Mouse (Mus musculus) ZHBTc4 (cell line): ENCODE results near the gene Gm15557.
"Not testable (repeated sequence)": the region's sequence is repeated elsewhere in the genome, so short reads cannot be mapped to it uniquely, and the experiment has no call there.

Experiments
- DNase-seq: peaks from one replicate; pipeline ENCODE4 v3.0.0-alpha.2; 2011; ENCODE audit warnings: low read depth, low spot score

Gene Gm15557

GRCm38 (mm10) chr2:155940681-155941080, at the start of gene Gm15557:
Gm15557 (plus strand) TSS chr2:155940728.
- DNase-seq: no peak

DNA sequence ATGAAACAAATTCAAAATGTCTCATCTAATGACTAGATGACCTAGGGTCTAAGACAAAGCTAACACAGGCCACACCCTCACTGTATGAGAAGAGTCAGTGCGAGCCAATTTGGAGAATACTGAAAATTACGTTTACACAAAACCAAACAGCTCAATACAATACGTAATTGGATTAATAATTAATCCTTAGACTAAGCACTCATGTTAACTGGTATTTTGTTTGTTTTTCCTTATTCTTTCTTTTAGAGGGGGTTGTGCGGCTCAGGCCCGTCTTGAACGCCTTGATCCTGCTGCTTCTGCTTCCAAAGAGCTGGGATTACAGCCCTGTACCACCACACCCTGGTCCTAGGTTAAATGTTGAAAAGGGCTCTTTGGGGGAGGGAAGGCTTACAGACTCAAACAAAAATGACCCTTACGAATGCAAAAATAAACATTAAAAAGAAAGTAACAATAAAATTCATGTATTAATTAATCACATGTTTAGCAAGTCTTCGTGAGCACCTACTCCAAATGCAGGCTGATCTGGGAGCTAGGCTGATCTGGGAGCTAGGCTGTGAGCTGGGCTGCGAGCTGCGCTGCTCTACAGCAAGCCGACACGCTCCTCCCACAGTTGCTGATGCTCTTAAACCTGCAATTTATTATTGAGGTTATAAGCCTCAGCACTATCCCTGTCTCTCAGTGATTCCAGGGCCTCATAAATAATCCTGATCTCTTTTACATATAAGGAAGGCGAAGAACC, 46.1 kb upstream of the Gm15557 start:
- no peak for DNase-seq

DNA sequence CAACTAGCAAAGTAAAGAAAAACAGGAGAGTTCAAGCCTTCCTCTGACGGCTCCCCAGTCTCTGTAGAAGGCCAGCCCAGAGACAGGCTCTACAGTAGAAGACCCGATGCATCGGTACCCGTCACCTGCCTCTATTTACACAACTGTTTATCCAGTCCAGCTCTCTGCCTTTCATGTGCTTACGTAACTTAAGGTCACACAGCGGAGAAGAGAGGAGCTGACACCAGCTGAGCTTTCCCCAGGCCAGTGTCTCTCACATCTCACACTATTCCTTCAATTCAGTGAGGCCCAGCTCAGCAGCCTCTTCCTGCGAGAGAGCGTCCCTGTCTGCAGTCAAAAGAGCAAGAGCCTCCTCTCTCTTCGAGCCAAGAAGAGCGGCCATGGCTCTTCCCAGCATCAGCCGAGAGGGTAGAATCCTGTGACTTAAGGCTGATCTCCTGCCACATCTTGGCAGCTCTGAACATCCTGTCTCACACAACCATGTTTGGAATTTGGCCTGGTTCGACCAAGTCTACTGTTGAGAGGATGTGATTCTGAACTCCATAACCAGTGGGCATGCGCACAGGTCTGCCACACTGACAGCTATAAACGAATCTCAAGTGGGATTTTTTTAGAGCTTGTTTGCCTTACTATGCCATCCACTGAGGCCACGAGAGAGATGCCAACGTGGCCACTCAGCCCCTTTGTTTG, 45.3 kb upstream of the Gm15557 start:
- no peak for DNase-seq

DNA sequence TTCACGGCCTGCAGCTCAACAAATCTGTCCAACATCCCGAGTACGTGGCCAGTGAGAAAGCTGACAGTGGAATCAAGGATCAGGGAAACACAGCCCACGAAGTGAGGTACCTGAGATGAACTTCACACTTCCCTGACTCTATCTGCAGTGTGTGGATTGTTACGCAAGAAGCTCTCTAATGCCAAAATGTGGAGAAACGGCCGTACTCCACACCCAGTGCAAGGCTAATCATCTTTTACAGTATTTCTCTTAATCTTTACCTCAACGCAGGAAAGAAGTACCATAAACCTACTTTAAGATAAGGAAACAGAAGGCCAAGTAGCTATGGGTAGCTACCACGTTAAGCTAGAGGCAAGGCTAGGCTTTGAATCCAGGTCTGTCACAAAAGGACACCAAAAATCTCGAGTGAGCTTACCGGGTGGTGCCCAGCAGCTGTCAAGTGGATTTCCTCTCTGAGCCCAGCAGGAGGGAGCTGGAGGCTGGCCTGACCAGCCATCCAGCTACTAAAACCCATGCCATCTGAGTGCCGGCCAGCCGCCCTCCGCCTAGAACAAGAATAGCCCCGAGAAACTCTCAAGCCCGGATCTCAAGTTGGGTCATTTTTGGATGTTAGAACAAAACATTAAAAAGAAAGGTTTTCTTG, 37.4 kb upstream of the Gm15557 start:
- DNase-seq: no peak

DNA sequence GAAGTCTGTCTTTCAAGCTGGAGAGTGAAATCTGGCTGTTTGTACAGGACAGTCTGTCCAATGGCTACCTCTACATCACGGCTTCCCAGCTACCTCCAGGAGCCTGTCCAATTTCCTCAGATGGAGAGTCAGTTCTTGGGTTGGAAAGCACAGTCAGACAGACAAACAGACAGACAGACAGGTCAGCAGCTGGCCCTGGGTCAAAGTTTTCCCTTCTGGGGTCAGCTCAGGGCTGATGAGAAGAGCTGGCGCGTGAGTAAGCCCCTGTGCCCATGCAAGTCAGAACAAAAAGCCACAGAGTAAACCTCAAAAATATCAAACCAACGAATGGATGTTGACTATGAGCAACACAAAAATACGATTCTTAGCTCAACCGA, 36.9 kb upstream of the Gm15557 start:
- DNase-seq: no peak

DNA sequence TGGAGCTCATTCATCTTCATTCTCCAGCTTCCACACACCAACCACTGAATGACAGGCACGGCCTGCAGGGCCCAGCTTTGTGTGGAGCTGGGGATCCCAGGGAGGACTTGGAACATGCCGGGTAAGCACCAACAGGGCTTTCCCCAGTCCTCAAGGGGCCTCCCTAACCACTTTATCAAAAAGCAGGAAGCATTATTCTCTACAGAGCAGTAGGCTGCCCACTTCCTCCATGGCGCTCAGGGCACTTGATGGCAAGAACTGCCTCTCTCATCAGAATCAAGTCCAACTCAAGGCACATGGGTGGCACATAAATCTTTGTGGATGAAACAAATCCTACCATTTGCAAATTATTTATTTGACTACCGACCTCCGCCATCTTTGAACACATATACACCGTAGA, 25.8 kb upstream of the Gm15557 start:
- no peak for DNase-seq

DNA sequence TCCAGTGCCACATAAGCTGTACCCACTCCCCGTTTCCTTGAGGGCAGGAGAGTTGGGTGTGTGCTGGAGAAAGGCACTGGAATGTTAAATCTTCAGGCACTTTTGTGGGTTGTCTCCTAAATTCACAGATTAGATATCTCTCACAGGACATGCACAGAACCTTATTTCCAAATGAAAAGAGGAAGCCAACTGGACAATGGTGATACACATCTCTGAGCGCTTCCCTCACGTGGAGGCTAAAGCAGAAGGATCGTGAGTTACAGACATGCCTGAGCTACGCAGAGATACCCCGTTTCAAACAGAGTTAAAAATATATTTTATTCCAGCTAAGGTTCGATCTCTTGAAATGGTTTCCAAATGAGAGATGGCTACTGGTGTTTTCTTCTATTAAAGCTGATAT, 17.4 kb upstream of the Gm15557 start:
- DNase-seq: no peak

- DNase-seq: not testable (repeated sequence)
Measured at GRCm38 (mm10) chr2:155925213-155925612, 15.3 kb upstream of the Gm15557 start.

DNA sequence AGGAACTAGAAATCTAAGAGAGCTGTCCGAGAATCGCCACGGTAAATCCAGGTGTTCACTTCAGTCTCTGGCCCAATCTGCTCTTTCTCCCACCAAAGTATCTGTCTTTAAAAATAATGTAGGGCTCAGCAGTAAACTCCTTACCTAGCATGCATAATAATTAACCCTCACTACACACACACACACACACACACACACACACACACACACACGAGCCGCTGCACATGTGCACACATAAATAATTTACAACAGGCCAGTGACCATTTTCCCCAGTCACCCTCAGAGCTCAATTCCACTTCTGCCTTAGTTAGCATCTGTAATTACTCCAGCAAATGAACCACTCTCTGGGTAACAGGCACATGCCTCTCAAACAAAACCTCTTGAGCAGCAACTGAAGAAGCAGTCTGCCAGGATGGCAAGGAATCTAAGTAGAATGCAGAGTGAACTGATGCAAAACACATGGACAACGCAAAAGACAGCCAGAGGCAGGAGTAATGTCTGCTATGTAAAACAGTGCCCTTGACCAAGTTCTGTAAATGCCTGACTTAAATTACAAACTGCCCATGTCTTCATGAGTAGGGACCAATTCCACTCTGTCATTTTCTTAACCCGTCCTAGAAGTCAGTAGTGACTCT, 11.7 kb upstream of the Gm15557 start:
- peak; percentile 55 for DNase-seq

- DNase-seq: peak; percentile 97
Measured at GRCm38 (mm10) chr2:155929531-155930442, 10.7 kb upstream of the Gm15557 start, which contains the start of gene Uqcc1. Uqcc1 (minus strand) TSS chr2:155930310.

GRCm38 (mm10) chr2:155939897-155940529, 515 bp upstream of the Gm15557 start:
- no peak for DNase-seq

DNA sequence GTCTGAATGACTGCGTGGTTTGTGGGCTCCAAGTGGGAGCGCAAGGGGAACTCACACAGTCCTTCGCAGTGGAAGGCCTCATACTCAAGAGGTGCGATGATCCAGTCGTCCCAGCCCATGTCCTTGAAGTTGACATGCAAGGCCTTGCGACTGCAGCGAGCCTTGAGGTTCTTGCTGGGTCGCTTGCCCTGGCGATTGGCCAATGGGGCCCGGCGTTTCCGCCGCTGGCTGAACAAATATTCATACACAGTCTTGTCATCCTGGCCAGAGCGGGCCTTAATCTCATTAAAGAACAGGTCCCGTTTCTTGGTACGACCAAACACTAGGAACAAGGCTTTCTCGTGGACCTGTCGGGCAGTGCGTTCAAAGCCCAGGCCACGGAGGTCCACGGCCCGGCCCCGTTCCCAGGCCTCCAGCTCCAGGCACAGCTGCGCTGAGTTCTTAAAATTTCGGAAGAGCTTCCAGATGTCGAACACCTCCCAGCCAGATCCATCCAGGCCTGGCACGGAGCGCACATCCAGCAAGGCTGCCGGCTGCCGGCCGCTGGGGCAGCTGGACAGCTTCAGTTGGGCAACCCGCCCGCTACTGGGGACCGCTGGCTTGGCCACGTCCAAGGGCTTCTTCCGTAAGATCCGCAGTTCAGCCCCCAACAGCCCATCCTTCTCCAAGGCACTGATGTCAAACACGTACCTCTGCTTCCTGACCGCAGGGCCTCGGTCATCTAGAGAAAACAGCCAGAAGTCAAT, 1.3 kb downstream of the Gm15557 start:
- DNase-seq: peak; percentile 38

GRCm38 (mm10) chr2:155943463-155943862, 2.9 kb downstream of the Gm15557 start:
- DNase-seq: peak; percentile 48

DNA sequence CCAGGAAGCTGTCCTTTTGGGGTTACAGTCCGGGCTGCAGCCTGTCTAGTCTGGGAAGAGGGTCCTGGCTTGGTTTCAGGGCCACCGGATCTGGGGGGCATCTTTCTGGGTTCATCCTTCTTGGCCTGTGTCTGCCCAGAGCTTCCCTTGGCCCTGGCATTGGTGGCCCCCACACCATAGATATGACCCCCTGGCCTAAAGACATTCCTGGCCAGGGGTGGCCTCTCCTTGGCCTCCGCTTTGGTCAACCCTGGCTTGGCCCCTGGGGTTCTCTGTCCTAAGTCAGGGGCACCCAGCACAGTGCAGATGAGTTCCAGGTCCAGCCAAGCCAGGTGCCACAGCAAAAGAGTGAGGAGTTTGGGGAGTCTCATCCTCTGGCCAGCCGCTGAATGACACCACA, 4.2 kb downstream of the Gm15557 start:
- DNase-seq: no peak

- DNase-seq: peak; percentile 46
Measured at GRCm38 (mm10) chr2:155945124-155945523, 4.6 kb downstream of the Gm15557 start, which contains the start of gene Gdf5. Gdf5 (minus strand) TSS chr2:155945367.

DNA sequence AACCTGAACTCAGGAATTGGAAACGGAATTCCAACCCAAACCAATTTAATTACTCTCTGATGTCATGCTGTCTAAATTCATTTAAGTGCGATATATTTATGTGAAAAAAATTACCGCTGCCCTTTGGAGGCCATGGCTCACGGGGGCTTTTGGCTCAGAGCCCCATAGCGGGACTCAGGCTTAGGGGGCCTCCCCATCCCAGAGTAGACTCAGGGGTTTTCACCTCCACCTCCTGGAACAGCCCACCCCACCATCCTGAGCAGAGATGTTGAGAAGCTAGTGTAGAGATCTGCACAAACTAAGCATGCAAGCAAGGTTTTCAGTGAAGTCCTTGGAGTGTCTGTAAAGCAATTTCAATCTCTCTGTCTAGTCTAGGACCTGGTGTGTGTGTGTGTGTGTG, 5.1 kb downstream of the Gm15557 start:
- DNase-seq: no peak

- DNase-seq: peak; percentile 85
Measured at GRCm38 (mm10) chr2:155946069-155946468, 5.5 kb downstream of the Gm15557 start.

- DNase-seq: peak; percentile 74
Measured at GRCm38 (mm10) chr2:155946499-155946898, 6.0 kb downstream of the Gm15557 start.

DNA sequence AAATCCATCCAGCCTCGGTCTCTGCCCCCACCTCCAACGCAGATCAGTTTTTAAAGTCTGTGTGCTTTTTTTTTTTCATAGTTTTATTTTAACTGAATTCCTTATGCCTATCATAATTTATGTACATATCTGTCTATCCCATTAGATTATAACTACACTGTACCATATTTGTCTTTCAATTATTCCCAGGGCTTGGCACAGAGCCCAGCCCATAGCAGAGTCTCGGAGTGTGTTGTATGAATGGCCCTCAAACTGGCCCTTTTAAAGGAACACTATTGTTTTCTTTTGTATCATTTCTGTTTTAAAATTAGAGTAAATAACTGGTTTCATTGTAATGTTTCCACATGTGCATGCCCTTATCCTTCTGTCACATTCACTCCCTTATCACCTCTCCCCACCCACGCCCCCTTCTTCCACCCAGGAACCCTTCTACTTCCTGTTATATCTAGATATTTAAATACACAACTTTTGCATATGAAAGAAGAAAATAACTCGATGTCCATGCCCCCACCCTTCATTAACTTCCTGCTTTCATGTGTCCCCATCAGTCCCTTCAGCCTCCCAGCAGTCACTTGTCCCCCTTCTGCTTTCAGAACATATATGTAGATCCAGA, 7.0 kb downstream of the Gm15557 start:
- DNase-seq: no peak
